Mouse (Mus musculus) lung, embryonic 14.5 days (tissue): ENCODE measurements at regions not wholly inside any gene's neighbourhood (a gene's known extent, or its start where the extent isn't known, plus 50 kb on each side); places are given as distances from the start of the nearest gene placed in this dataset.

ENCODE experiments used
- ATAC-seq: fragments of 200-750 bp; cut with Nextera tagmentation; 2 replicates; pipeline ENCODE4 v1.8.0; 2017; ENCODE audit warnings: mild to moderate bottlenecking, moderate TSS enrichment, moderate library complexity; ENCODE audit not compliant: insufficient read depth
- DNase-seq: peaks from one replicate; pipeline ENCODE4 v3.0.0-alpha.2; 2015
- H3K27ac ChIP-seq: fragments of 300-500 bp; sonication (generic); 2 replicates; pipeline ENCODE4 v1.5.1; 2014; ENCODE audit warnings: low read depth, mild to moderate bottlenecking, moderate library complexity
- H3K27me3 ChIP-seq: fragments of 300-500 bp; sonication (generic); 2 replicates; pipeline ENCODE4 v1.6.1; 2014; ENCODE audit warnings: low read length, control low read depth; ENCODE audit not compliant: insufficient read depth
- H3K36me3 ChIP-seq: fragments of 300-500 bp; sonication (generic); 2 replicates; pipeline ENCODE4 v1.6.1; 2014; ENCODE audit warnings: control low read depth; ENCODE audit not compliant: insufficient read depth
- H3K4me1 ChIP-seq: fragments of 300-500 bp; sonication (generic); 2 replicates; pipeline ENCODE4 v1.6.1; 2014; ENCODE audit warnings: antibody characterized with exemption, control low read depth; ENCODE audit not compliant: insufficient read depth
- H3K4me2 ChIP-seq: fragments of 300-500 bp; sonication (generic); 2 replicates; pipeline ENCODE4 v1.6.1; 2014; ENCODE audit warnings: mild to moderate bottlenecking
- H3K4me3 ChIP-seq: fragments of 300-500 bp; sonication (generic); 2 replicates; pipeline ENCODE4 v1.5.1; 2014; ENCODE audit warnings: low read depth, low read length
- H3K9ac ChIP-seq: fragments of 300-500 bp; sonication (generic); 2 replicates; pipeline ENCODE4 v1.6.1; 2014
- H3K9me3 ChIP-seq: fragments of 300-500 bp; sonication (generic); 2 replicates; pipeline ENCODE4 v1.6.1; 2016; ENCODE audit warnings: low read depth, low read length, control low read depth
- CTCF ChIP-seq: IDR thresholded peaks from 2 replicates; pipeline ENCODE4 v1.5.1; 2016; ENCODE audit warnings: antibody characterized with exemption, low read depth
- WGBS: fragments of 180-500 bp; shearing (Covaris S2); extraction: QIAGEN DNeasy Blood & Tissue Kit; methylation state at CpG from one replicate; pipeline ENCODE4 v1.1.7; 2014; 5-methylcytosine and 5-hydroxymethylcytosine counted together

DNA sequence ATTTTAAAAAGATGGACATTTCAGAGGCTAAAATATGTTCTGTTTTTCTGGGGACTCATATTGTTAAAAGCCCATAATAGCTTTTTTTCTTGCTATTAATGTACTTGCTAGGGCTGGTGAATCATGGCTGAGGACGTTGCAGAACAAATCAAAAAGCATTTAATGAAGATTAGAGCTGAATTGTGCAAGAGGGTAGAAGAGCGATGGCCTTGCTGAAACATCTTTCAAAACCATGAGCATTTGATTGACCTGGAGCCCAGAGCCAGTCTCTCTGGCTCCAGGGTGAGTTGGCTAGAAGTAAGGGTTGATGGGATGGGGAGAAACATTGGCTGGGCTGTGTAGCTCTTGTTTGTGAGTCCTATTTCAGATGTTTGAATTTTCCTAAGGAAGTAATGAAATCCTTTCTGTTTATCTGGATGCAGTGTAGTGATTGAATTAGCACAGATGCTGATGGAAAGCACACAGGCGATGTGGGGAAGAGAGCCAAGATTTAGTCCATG lies 313.8 kb upstream of the Sstr1 start:
- Histone ChIP-seq H3K4me2 (no peak overlapping the region), H3K4me1 (no peaks in the 10 kb centered on the region), H3K36me3 (no peaks in the 10 kb centered on the region), H3K27ac (no peak overlapping the region), H3K9me3 (no peaks in the 10 kb centered on the region), H3K9ac (no peak overlapping the region), H3K4me3 (no peak overlapping the region), H3K27me3 (no peaks in the 10 kb centered on the region)
- WGBS, result 62% methylated on average over 3 of the region's 3 CpGs
- no peak for TF ChIP-seq CTCF
- ATAC-seq (no peak), DNase-seq (no peak)

DNA sequence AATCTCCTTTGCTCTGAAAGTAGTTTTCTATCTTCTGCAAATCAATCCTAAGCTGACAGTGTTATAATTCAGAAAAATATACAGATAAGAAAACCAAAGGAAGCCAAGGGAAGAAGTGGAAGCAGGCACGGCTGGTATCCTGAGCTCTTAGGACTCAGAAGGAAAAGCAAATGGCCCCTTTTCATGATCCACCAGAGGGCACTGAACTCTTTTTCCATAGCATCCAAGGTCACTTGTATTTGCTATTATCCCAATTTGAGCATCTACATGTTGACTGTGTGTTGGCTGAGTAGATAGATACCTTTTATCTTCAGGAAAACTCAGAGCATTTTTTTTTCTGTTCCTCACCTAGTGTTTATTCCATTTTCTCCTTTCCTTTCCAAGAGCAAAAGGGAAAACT lies 306.9 kb upstream of the Sstr1 start:
- H3K4me2 ChIP-seq, result no peak overlapping the region
- H3K4me1 ChIP-seq, result no peaks in the 10 kb centered on the region
- no peaks in the 10 kb centered on the region for H3K9me3 ChIP-seq
- H3K9ac ChIP-seq, result no peak overlapping the region
- 33% methylated on average over 1 of the region's 1 CpGs for WGBS
- no peak overlapping the region for H3K4me3 ChIP-seq
- ATAC-seq, result no peak
- H3K27ac ChIP-seq, result no peak overlapping the region
- peak; percentile 19 for DNase-seq
- no peaks in the 10 kb centered on the region for H3K27me3 ChIP-seq
- TF ChIP-seq CTCF, result peak; percentile 19; the same call in 1 of the 2 replicates
- no peaks in the 10 kb centered on the region for H3K36me3 ChIP-seq

GRCm38 (mm10) chr12:57918211-57918610 lies 293.4 kb upstream of the Sstr1 start:
- ATAC-seq, result no peak
- TF ChIP-seq CTCF, result no peak
- Histone ChIP-seq H3K9ac (no peak overlapping the region), H3K36me3 (no peaks in the 10 kb centered on the region), H3K4me3 (no peak overlapping the region), H3K9me3 (no peaks in the 10 kb centered on the region), H3K4me1 (no peaks in the 10 kb centered on the region), H3K4me2 (no peak overlapping the region), H3K27me3 (no peaks in the 10 kb centered on the region), H3K27ac (no peak overlapping the region)
- WGBS, result 76% methylated on average over 4 of the region's 4 CpGs
- DNase-seq, result no peak

DNA sequence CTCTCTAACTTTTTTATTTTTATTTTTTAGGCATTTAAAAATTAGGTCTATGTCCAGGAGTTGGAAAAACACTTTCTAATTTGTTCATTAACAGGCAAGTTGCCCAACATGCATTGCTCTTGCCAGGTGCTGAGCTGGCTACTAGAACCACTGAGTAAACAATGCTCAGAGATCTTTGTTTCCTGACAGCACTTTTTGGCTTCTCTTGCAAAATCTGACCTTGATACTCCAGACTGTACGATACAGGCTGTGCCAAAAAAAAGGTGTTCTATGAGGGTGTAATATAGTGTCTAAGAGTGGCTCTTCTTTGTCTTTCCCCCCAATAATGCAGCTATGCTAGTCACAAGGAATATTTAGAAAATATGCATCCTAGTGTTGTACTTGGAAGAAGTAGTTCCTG lies 289.5 kb upstream of the Sstr1 start:
- Histone ChIP-seq H3K4me2 (no peak overlapping the region), H3K27ac (no peak overlapping the region), H3K27me3 (no peaks in the 10 kb centered on the region), H3K4me1 (no peaks in the 10 kb centered on the region), H3K4me3 (no peak overlapping the region), H3K36me3 (no peaks in the 10 kb centered on the region), H3K9ac (no peak overlapping the region), H3K9me3 (no peaks in the 10 kb centered on the region)
- DNase-seq, result no peak
- no peak for TF ChIP-seq CTCF
- no peak for ATAC-seq
- 41% methylated on average over 1 of the region's 1 CpGs for WGBS

- 67% methylated on average over 2 of the region's 2 CpGs for WGBS
- H3K9ac ChIP-seq, result no peak overlapping the region
- no peak overlapping the region for H3K4me3 ChIP-seq
- no peak for ATAC-seq
- no peaks in the 10 kb centered on the region for H3K4me1 ChIP-seq
- no peaks in the 10 kb centered on the region for H3K36me3 ChIP-seq
- H3K9me3 ChIP-seq, result no peaks in the 10 kb centered on the region
- H3K27ac ChIP-seq, result no peak overlapping the region
- no peak overlapping the region for H3K4me2 ChIP-seq
- DNase-seq, result no peak
- TF ChIP-seq CTCF, result no peak
- H3K27me3 ChIP-seq, result no peaks in the 10 kb centered on the region
Measured at GRCm38 (mm10) chr12:57924422-57924821, 287.1 kb upstream of the Sstr1 start.

DNA sequence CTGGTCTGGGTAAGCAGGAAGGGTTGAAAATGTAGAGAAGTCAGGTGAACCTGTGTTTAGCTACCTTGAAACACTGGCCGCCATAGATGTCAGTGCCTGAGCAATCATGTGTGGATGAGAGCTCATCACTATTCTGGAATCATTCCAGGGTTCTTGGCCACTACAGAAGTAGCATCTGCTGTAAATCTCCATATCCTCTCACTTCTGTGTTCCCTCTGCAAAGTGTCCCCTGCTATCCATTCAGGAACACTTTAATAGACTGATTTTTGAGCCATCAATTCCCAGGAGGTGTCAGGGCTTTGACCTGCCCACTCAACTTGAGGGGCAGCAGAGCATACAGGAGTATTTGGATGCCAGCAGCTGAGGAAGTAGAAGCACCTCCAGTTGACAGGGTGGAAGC lies 284.7 kb upstream of the Sstr1 start:
- no peaks in the 10 kb centered on the region for H3K27me3 ChIP-seq
- no peaks in the 10 kb centered on the region for H3K36me3 ChIP-seq
- ATAC-seq (no peak), DNase-seq (no peak)
- H3K4me2 ChIP-seq, result no peak overlapping the region
- no peak for TF ChIP-seq CTCF
- WGBS, result 73% methylated on average over 1 of the region's 1 CpGs
- H3K4me3 ChIP-seq, result no peak overlapping the region
- no peak overlapping the region for H3K9ac ChIP-seq
- H3K9me3 ChIP-seq, result no peaks in the 10 kb centered on the region
- no peak overlapping the region for H3K27ac ChIP-seq
- H3K4me1 ChIP-seq, result no peaks in the 10 kb centered on the region

GRCm38 (mm10) chr12:57928030-57928429 lies 283.5 kb upstream of the Sstr1 start:
- no peak for ATAC-seq
- no peak overlapping the region for H3K4me3 ChIP-seq
- TF ChIP-seq CTCF, result no peak
- no peaks in the 10 kb centered on the region for H3K27me3 ChIP-seq
- H3K27ac ChIP-seq, result no peak overlapping the region
- H3K36me3 ChIP-seq, result no peaks in the 10 kb centered on the region
- no peaks in the 10 kb centered on the region for H3K9me3 ChIP-seq
- H3K4me1 ChIP-seq, result no peaks in the 10 kb centered on the region
- no peak overlapping the region for H3K4me2 ChIP-seq
- no peak for DNase-seq
- WGBS, result 81% methylated on average over 5 of the region's 5 CpGs
- no peak overlapping the region for H3K9ac ChIP-seq

DNA sequence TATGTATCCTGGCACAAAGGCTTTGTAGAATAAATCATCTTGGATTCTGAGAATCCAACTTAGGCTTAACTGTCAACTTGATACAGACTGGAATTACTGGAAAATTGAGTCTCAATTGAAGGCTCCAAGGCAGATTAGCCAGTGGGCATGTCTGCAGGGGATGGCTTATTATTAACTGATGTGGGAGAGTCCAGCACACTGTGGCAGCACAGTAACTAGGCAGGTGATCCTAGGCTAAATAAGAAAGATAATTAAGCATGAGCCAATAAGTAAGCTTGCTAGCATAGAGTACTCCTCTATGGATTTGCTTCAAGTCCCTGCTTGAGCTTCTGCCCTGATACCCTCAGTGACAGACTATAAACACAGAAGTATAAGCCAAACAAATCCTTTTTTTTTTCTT lies 279.7 kb upstream of the Sstr1 start:
- no peak for ATAC-seq

More for the DNA sequence above, 279.7 kb upstream of the Sstr1 start:
- no peak overlapping the region for H3K4me3 ChIP-seq
- no peak for DNase-seq
- TF ChIP-seq CTCF, result no peak
- no peak overlapping the region for H3K4me2 ChIP-seq
- no peak overlapping the region for H3K27ac ChIP-seq
- H3K4me1 ChIP-seq, result no peaks in the 10 kb centered on the region
- H3K36me3 ChIP-seq, result no peaks in the 10 kb centered on the region
- H3K27me3 ChIP-seq, result no peaks in the 10 kb centered on the region
- no peak overlapping the region for H3K9ac ChIP-seq
- no peaks in the 10 kb centered on the region for H3K9me3 ChIP-seq
